Mouse (Mus musculus) urinary bladder, postnatal 4 days (tissue): ENCODE data around the gene Gadd45gip1.

ENCODE experiments used
- DNase-seq, 2 experiments: peaks; one replicate each; pipeline ENCODE4 v3.0.0; 2021 to 2022; ENCODE audit warnings: low spot score in 2 of 2

Gadd45gip1 gene

DNA sequence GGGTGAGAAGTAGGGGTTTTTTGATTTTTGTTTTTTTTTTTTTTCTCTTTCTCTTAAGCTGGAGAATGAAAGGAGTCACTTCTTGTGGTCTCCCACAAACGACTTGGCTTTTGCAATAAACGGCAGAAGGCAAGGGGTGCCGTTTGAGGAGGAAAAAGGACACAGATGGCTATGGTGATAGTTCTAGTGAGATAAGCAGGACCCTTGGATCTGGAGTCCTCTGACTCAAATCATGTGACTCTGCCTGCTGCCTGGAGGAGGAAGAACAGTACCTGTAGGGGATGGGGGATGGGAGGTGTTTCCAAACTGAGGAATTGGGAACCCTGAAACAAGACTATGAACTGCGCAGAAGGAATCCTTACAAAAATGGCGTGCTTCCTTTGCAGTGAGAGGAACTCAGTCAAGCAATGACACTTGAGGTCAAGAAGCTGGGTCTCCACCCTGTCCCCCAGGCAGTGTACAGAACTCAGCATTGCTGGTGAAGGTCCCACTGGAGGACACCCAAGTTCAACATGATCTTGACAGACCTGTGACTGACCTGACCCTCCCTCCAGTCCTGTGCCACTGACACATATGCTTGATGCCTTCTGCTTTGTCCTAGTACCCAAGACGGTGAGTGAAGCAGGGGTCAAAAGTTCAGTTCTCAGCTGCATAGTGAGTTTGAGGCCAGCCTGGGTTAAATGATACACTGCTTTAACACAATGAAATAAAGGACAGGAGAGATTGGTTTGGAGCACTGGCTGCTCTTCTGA lies 16.5 kb downstream of the Gadd45gip1 start:
- DNase-seq = no peak

DNA sequence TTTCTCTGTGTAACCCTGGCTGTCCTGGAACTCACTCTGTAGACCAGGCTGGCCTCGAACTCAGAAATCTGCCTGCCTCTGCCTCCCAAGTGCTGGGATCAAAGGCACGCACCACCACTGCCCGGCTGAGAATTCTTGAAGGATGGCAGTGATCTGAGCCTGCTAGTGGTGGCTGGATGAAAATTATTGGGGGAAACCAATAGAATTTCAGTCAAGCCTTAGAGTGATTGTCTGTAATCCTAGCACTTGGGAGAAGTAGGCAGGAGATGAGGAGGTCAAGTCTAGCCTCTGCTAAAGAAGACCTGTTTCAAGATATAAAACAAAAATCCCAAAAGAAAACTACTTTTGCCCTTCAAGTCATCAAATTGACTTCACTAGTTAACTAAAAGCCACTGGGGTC lies 25.1 kb downstream of the Gadd45gip1 start:
- no peak for DNase-seq

DNA sequence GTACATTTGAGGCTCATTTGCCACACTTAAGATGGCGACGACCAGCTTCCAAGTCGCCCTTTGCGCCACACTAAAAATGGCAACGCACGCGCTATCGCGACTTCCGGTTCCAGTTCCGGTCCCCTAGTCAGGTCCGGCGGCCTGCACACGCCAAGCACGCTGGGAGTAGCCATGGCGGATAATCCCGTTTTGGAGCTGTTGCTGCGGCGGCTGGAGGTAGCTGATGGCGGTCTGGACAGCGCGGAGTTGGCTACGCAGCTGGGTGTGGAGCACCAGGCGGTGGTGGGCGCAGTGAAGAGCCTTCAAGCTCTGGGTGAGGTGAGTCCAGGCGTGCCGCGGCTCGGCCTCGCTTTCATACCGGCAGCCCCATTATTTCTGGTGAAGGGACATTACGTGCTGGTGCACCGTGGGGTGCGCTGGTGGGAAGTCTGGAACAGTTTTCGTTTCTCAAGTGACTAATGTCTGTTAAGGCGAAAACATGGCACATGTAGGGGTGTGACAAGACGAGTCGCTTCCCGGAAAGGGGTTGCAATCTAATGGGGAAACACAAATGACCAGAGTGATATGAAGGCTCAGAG lies 25.6 kb downstream of the Gadd45gip1 start, which contains the start of gene Farsa:
Gene Farsa, plus strand, starts transcription at position 126 of the 578 bp plus-strand sequence.
- DNase-seq = peak; percentile 87 to 92

DNA sequence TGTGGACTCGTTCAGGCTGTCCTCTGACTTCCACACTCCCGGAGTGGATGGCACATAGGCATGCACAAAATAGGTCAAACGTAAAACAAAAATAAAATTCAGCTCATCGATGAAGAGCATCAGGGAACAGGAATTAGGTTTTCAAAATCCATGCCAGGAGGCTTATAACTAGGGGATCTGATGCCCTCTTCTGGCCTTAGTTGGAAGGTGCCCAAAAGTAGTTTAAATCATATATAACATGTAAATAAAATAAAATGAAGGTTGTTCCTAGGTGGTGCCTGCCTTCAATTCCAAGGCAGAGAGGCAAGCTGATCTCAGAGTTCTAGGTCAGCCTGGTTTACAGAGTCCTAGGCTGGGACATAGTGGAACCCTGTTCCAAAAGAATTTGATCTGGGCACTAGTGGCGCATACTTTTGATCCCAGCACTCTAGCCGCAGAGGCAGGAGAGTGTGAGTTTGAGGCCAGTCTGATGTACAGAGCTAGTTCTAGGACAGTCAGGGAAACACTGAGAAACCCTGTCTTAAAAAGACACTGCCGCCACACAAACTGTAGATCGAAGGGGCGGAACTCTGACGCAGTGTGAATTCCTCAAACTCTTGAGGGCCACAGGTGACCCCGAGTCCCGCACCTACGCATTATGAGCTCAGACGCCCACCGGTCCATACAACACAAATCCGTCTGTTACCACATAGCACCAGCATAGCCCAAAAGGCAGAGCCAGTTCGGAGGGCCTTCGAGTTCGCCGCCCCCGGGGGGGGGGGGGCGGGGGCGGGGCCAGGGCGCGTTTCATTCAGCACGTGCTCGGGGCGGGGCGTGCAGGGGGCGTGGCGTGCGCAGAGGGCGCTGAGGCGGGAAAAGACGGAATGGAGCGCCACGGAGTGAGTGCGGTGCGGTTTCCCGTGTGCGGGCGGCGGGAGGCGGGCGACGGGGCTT lies 40.3 kb downstream of the Gadd45gip1 start, which contains the start of gene Syce2:
Gene Syce2, plus strand, starts transcription at position 736 of the 933 bp plus-strand sequence.
- DNase-seq = peak; percentile 71 to 87

DNA sequence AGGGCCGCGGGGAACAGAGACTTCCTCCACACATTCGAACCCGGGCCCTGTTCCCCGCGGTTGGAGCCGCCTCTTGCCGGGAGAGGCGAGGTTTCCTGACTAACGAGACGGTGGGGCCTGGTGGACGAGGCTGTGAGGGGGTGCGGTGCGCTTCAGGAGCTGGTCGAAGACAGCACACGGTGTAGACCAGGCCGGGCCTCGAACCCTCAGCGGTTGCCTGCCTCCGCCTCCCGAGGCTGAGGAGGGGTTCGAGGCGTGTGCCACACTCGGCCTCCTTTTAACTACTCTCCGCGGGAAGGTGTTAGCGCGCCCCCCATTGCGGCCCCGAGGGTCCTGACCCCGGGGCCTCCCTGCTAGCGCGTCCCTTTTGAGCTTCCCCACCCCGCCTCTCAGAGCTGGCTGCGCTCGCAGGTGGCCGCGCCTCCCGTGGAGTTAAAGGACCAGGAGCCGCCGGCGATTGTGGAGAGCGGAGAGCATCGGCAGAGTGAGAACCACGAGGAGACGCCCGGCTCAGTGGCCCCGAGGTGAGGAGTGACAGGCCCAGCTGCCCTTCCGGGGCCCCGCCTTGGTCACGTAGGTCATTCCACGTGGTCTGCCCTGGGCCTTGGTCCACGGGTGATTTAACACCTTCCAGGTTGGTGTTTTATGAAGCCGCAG lies 41.1 kb downstream of the Gadd45gip1 start:
- DNase-seq = no peak

DNA sequence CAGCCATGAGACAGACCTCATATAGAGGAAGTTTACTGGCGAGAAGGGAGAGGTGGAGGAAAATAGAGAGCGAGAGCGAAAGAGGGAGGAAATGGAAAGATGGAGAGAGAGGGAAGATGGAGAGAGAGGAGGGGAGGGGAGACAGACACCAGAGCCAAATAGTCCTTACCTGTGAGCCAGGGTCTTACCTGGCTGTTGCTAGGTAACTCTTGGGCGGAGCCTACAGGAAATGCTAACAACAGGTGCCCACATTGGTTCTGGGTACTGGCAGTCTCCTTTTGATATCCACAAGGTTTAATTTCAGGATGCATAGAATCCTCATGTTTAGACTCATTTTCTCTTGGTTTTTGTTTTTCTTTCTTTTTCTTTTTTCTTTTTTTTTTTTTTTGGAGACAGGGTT lies 41.7 kb downstream of the Gadd45gip1 start:
- no peak for DNase-seq

DNA sequence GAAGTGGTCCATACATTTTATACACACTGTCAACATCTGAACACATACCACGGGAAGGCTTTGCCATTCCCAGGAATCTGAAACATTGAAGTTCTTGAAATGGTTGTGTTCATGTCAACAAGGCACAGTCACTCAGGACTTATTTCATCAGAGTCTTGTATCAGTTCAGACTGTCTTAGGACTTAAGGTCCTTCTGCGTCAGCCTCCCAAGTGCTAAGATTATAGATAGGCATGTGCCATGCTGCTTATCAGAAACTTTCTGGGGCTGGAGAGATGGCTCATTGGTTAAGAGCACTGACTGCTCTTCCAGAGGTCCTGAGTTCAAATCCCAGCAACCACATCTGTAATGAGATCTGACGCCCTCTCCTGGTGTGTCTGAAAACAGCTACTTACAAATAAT lies 43.0 kb downstream of the Gadd45gip1 start:
- no peak for DNase-seq

DNA sequence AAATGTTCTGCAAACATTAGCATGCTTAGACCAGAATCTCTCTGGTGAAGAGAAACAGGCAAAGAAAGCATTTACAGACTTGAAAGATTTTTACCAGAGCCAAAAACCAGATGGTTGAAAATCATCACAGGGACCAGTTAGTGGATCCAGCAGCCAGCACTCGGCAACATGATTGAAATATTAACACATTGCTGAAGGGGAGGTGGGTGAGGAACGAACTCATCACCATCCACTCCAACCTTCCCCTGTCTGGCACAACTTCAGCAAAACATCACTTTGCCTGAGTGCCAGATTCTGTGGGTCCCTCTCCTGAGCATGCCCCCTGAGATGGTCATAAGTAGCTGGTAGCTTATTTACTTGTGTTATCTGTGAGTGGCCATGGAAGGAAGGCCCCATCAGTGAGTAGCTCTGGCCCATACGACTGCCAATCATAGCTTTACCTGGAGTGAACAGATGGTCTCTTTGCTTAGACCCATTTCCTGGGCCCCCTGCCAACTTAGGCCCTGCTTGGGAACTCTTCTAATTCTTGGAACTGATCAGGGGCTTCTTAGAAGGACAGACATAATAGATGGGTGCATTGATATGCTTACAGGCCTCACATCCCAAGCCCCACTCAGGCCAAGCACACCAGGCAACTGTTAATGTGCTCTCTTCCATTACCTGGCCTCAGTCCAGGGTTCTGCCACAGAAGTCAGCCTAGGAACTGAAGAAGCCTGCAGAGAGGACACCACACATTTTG lies 46.1 kb downstream of the Gadd45gip1 start:
- no peak for DNase-seq

DNA sequence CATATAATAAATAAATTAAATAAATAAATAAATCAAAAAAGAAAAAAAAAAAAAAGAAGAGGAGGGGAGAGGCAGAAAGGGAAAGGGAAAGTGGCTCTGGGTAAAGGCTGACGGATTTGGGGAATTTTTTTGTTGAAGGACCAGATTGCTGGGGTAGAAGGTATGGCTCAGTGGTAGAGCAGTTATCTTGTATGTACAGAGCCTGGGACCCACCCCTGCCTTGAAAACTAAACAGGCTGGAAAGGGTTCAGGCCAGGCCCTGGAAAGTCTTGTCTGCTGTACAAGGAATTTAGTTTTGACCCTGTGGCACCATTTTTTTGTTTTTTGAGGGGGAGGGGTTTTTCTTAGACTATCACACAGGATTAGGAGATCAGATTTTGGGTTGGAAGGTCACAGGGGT lies 47.6 kb downstream of the Gadd45gip1 start:
- DNase-seq = no peak

DNA sequence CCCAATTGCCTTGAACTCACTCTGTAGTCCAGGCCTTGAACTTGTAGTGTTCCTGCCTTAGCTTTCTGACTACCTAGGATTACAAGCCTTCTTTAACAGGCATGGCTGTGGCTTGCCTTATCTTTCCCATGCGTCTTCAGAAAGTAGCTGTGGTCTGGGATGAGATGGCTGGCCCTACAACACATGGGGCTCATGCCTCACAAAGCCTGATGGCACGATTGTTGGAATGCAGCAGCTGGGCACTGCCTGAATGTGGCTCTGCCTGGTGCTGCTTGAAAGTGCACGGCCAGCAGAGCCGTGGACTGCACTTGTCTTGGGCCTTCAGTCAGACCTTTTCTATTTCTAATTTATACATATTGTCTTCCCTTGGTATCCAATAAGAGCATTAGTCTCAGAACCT lies 53.4 kb downstream of the Gadd45gip1 start:
- DNase-seq = no peak
